Mouse (Mus musculus): ENCODE data around the gene Lgals1.

The Lgals1 gene

DNA sequence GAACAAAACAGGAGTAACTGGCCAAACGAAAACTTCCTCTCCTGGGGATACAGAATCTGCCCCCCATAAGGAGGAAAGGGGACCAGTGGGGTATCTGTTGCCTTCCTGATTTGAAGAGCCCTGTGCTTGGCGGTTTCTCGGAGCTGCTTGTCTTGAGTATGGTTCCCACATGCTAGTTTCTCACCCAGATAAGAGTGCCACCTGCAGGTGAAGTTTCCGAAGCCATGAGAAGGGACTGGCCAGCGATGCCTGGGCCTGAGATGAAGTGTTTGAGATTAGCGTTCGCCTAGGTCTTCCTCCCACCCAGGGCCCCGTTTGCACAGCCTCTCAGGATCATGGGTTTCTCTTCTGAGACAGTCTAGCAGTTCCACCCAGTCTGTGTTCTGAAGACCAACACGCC lies 14.5 kb upstream of the Lgals1 start:
- peak; percentile 54 to 79 for DNase-seq

DNA sequence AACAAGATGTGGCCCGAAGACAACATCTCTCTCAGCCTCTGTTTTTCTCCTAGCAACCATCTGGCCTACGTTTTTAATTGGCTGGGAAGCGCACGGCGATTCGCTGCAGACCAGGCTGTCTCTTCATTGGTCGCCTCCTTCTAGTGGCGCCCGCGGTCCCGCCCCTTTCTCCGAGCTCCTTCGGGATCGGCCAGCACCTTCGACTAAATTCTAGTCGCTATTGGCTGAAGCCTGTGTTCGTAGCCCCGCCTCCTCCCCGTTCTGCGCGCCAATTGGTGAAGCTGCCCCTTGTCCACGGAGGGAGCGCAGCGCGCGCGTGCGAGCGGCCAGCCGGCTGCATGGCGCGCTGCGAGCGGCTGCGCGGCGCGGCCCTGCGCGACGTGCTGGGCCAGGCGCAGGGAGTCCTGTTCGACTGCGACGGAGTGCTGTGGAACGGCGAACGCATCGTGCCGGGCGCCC lies 12.9 kb upstream of the Lgals1 start, which contains the start of gene Pdxp:
TSS of gene Pdxp (plus strand) at position 288 of the 459 bp plus-strand sequence.
- peak; percentile 95 for DNase-seq

DNA sequence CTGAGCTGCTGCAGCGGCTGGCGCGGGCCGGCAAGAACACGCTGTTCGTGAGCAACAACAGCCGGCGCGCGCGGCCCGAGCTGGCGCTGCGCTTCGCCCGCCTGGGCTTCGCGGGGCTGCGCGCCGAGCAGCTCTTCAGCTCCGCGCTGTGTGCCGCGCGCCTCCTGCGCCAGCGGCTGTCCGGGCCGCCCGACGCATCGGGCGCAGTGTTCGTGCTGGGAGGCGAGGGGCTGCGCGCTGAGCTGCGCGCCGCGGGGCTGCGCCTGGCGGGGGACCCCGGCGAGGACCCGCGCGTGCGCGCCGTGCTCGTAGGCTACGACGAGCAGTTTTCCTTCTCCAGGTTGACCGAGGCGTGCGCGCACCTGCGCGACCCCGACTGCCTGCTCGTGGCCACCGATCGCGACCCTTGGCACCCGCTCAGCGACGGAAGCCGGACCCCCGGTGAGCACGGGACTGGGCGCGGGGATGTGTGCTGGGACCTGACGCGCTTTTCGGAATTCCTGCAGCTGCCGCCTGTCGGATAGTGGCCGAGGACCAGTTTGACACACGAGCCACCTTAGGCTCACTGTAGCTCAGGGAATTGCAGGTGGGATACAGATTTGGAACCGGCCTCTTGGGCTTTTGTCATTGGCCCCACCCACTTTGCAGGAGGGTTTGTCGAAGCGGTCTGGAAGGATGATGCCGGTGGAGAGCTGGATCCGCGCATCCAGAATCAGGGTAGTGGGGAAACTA lies 12.3 kb upstream of the Lgals1 start:
- DNase-seq = no peak

DNA sequence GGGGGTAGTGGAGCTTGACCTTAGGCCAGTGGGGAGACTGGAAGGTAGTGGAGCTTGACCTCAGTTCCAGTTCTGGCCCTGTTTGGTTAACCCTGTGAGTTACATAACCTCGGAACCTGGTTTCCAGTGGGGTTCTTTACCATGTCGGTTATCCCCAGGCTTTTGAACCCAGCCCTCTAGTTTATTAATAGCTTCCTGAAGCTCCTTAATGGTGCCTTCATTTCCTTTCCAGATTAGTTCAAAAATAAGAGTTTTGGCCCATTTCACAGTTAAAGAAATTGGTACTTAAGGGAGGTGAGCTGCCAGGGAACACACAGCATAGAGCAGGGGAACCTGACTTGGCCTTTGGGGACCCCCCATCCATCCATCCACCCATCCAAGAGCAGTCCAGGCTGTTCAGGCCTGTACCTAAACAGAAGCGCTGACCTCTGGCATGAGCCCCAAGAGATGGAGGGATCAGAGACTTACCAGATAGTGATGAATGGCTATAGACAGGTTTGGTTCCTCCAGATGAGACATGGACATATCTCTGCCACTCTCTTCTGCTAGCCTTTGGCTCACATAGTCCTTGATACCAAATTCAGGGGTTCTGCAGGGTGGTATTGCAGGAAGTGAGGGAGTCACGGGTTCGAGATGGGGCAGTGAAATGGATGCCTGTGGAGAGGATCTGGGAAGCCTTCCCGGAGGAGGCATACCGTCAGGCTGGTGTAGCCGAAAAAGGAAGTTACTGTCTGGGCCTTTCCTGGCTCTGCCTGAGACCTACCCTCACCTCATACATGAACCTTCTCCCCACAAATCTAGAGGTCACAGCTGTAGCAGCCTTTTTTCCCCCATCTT lies 11.5 kb upstream of the Lgals1 start:
- no peak for DNase-seq

DNA sequence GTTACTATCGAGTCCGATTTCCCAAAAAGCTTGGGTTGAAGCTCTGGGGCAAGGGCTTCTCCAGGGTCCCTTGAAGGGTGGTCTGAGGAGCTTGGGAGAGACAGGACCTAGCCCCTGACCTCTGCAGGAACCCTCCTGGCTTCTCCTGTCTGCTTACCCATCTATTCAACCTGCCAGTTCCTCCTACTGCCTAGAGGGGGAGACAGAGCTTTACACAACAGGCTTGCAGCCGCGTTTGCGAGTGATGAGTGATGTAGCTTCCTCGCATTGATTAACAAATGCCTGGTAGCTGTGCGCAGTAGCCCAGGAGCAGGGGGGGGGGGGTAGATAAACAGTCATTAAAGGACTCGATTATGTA lies 10.9 kb upstream of the Lgals1 start:
- DNase-seq = peak; percentile 77 to 80

DNA sequence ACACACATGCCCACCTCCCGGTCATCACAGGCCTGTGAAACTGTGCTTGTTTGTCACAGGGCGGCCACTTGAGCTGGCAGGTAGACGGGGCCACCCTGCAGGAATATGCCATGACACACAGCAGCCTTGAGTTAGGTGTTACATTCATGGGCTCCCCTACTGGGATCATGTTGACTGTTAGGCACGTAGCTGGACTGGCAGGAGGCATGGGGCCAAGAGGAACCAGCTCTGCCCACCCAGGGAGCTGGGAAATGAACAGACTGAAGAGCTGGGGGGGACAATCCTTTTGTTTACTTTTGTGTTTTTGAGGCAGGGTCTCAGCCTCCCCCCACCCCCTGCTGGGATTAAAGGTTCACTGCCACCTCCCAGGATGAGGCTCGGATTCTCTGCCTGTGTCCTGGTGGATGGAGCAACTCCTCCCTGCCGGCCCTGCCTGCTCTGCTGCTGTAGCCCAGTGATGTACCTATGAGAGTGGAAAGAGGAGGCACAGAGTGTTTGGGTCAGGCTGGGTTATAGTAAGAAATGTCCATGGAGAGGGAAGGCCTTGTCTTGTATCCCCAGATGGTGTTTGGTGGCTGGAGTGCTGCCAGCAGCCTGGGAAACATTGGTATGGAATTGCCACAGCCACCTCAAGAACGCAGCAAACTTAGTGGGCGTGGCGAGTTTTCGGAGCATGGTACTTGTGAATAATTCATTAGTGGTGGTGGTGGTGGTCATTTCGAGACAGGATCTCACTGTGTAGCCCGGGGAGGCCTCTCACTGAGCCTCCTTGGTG lies 10.3 kb upstream of the Lgals1 start:
- DNase-seq = no peak

DNA sequence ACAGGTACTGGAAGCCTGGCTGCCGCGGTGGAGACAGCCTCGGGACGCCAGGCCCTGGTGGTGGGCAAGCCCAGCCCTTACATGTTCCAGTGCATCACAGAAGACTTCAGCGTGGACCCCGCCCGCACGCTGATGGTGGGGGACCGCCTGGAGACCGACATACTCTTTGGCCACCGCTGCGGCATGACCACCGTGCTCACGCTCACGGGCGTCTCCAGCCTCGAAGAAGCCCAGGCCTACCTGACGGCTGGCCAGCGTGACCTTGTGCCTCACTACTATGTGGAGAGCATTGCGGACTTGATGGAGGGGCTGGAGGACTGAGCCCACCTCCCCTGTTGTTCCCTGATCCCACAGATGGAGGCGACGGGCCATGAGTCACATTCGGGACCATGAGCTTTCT lies 8.4 kb upstream of the Lgals1 start:
- DNase-seq = no peak

DNA sequence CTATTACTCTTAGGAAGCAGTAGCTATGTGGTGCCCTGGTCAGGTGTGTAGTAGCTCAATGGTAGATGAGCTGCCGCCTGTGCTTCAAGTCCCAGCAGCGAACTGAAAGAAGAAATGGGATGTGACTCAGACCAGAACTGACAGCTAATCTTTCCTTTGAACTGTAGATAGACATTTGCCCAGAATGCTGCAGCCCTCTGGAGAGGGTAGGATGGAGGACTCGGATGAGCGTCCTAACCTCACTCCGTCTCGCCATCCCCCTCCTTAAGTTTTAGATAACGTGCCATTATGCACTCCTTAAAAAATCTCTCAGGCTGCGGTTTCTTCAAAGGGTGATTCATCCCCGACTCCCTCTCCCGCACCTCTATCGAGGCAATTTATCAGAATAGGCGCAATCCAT lies 6.6 kb upstream of the Lgals1 start:
- DNase-seq = no peak

DNA sequence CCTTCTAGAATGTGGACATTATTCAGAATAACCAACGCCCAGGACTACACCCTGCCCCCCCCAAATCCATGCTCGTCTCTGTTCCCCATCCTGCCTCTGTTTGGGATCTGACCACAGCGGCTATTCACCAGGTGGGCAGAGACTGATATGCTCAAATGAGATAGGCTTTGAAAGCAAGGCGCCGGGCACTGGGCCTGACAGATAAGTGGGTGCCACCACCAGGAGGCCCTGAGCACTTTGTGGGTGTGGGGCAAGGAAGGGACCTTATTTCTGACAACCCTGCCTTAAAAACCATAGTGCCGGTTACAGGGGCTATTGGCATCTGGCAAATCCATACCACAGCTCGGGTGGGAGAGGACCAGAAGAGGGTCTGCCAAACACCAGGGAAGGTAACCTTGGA lies 3.8 kb upstream of the Lgals1 start:
- no peak for DNase-seq

DNA sequence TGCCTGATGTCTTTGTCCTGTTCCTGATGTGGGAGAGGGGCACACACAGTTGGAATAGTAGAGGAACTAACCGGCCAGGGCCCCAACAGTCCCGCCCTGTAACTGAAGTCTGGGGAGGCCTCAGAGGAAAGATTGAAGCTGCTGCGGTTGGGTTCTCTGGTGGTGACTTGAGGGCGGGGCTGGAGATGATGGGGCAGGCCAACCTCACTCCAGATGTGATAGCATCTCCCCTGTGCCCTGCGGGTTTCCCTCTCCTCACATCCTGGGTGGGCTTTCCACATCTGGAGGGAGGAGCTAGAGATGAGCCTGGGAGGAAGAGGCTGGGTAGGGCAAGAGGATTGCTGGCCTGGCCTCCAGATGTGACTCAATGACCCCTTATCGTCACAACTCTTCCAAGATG lies 2.9 kb upstream of the Lgals1 start:
- no peak for DNase-seq

DNA sequence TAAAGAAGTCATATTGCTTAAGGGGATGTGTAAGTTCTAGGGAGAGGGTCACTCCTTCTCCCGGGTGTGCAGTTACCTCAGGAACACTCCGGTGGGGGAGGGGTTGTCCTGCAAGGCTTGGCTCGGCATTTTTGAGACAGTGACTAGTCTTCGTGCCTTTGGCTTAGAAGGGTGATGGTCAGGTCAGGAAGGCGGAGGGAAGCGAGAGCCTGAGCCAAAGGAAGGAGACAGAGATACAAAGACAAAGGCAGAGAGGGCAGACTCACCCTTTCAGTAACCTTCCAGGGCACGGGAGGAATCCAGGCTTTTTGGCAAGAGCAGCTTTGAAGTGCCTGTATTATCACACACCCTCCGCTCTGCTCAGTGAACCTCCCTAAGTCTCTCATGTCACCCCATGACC lies 1.4 kb upstream of the Lgals1 start:
- peak; percentile 56 to 77 for DNase-seq

DNA sequence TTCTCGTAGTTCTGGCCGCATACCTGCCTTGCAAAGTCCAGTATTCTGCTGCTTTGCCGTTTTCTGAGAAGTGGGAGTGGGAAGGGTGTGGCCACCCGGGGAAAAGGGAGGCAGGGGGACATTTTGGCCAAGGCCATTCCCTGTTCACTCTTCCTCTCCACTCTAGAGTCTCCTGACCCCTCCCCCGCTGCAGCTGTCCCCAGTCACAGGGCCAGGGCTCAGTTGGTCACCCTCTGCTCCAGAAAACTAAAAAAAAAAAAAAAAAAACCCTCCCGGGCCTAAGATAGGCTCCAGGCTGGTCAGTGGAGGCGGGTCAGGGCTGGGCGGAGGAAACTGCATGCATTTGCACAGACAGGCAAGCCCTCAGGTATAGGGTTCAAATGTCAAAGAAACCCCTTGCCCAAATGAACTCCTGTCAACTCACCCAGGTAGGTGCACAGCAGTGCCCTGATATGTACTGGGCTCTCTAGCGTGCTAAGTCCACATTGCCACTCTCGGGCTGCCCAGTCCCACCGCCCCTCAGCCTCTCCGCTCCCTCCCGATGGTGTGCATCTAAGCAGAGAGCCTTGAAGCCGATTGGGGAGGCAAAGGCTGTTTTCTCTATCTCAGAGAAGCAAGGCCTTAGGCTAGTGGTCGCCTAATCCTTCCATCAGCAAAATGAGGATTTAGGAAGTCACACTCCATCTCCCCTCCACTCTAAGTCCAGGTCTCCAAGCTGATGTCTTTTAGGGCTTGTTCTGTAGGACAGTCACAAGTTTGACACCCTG lies 679 bp downstream of the Lgals1 start:
- peak; percentile 29 to 68 for DNase-seq

DNA sequence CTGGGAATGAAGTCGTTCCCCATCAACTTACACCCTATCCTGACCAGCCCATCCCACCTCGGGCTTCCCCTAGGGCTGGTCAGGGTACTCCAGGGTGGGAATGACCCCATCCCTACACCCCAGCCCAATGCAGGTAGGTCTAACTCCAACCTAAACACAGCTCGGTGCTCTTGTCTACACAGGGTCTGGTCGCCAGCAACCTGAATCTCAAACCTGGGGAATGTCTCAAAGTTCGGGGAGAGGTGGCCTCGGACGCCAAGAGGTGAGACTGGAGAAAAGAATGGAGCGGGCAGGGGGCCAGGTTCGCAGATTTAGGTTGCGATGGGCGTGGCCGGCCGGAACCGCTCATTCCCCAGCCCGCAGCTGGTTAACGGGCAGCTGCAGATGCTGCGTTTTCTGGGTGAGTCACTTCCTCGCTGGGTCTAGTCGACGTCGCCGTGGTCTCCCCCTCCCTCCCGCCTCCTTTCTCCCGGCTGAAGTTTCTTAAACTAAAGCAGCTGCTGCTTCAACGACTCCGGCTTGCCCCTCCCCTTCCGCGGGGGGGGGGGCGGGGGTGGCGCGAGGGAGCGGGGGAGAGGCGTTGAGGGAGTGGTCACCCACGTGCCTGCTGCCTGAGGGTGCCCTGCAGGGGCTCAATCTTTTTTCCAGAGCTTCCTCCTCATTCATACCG lies 1.4 kb downstream of the Lgals1 start:
- peak; percentile 84 for DNase-seq

DNA sequence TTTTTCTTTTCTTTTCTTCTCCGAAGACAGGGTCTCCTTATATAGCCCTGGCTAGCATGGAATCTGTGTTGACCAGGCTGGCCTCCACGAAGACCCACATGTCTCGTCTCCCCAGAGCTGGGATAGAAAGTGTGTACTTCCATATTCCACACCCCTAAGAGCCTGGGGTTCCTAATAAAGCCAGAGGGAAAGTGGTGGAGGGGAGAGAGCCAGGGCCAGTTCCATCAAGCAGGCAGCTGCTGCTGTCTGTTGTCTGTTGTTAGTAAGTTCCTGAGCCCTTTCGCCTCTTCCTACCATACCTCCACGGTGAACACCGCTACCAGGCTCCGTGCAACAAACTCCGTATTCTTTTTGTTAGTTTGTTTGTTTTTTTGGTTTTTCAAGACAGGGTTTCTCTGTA lies 2.0 kb downstream of the Lgals1 start:
- no peak for DNase-seq

DNA sequence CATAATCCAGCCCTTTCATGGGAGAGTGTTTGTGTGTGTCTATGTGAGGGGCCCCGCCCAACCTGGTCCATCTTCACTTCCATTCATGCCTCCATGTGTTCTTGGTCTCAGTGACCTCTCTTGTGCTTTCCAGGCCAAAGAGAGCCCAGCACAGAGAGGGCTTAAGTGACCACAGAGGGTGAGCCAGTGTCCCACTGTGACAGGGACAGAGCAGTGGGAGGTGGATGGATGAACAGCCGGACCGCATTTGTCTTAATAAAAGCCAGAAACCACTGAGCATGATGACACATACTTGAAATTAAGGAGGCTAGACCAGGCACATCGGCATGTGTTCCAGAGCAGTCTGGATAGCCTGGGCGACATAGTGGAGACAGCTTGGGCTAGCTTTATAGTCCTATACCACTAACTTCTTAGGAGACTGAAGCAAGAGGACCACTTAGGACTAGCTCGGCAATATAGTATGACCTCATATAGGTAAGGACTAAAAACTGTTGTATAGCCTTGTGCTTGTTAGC lies 3.7 kb downstream of the Lgals1 start:
- DNase-seq = no peak

DNA sequence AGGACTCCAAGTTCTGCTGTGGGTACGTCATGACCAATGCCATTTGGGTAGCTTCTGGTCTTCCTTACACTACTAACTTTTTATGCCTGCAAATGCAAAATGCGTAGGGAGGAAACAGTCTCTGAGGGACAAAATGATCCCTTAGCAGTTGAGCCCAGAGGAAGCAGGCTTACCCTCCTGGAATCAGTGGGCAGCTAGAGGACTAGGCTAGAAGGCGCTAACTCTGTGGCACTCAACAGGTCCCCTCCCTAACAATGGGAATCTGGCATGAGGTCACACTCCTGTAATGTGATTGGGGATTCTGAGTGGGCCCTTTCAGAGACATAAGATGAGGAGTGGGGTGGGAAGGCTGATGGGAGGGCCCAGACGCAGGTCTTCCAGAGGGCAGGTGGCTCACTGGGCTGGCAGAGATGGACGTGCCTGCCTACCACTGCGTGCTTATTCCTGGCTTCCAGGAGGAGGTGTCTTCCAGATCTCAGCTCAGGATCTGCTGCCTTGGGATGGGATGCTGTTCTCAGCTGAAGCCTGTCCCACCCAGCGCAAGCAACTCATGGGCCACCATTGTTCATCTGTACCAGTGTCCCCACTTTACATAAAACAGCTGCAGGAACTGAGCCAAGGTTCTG lies 4.4 kb downstream of the Lgals1 start:
- no peak for DNase-seq

DNA sequence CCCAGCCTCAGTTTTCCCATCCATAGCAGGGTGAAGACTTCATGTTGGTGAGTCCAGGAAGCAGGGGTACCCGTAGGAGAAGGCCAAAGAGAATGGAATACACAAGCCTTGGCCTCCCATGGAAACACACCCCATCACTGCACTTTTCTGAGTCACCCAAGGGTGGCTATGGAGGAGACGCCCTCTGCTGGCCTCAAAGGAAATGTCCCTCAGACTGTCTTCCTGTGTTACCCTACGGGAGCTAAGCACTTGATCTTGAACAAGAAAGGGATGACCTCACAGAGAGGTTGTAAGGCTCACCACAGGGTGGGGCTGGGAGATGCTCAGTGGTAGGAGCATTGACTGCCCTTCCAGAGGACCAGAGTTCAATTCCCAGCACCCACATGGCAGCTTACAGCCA lies 5.1 kb downstream of the Lgals1 start:
- peak; percentile 55 to 81 for DNase-seq

DNA sequence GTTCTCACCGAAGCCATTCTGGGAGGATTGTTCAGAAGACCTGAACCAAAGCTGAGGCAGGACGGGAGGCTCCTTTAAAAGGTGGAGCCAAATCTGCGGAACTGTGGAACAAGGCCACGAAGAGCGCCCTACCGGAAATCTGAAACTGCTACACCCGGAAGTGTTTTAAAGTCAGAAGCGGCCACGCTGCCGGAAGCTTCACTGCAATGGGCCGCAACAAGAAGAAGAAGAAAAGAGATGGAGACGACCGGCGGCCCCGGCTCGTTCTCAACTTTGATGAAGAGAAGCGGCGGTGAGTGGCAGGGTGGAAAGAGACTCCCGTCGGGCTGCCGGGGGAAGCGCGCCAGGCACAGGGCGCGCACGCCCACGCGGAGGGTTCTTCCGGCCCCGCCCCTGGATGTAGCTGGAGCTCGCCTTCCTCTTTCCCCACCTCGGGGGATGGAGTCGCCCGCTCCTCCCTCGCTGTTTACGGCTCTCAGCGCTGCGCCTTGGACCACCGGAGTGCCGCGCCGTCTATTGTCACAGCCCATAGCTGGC lies 8.3 kb downstream of the Lgals1 start, which contains the start of gene Nol12:
TSS of gene Nol12 (plus strand) at position 150 of the 537 bp plus-strand sequence.
- peak; percentile 86 to 90 for DNase-seq

DNA sequence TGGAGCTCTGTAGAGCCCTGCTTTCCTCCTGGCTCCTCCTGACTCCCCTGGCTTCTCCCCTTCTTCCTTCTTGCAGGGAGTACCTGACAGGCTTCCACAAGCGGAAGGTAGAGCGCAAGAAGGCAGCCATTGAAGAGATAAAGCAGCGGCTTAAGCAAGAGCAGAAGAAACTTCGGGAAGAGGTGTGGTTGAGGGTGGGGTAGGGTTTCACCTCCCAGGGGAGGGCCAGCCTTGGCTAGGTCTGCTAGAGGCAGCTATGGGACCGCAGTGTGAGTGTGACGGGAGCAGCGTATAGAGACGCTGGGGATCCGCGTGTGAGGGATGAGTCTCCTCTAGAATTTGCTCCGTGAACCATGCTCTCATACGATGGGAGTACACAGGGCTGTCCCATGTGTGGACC lies 9.9 kb downstream of the Lgals1 start:
- DNase-seq = no peak

DNA sequence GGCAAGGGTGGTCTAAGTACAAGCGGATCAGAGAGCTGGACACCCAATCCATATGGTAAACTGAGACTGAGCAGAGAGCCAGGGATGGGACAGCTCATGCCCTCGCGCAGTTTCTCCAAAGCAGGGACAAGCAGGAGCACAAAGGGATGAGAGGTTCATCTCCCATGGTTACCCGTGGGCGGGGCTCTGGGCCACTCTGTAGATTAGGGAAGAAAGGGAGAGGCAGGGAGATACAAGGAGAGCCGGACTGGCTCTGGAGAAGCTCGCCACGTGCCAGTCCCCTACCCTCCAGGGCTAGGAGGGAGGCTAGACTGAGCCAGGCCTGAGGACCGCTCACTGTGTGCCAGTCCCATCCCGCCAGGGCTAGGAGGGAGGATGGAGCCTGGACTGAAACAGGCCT lies 10.8 kb downstream of the Lgals1 start:
- DNase-seq = no peak

DNA sequence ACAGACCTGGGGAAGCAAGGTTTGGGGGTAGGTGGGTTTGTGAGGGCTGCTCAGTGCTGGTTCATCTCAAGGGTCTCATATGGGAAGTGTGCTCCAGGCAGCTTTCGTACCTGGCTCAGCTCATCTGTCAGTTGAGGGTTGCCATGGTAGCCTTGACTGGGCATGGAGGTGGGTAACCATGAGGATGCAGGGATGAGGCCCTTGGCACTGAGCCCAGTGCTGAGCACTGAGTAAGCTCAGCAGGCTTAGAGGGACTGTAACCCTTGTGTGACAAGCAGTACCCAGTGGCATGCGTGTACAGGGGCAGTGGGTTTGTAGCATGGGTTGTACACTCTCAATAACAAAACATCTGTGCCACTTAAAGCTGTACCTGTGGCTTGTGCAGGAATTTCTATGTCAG lies 11.4 kb downstream of the Lgals1 start:
- DNase-seq = no peak
